Mouse (Mus musculus) midbrain, embryonic 12.5 days (tissue): Measurements from ENCODE around the gene Fat3. TPM values are rescaled to one million over a fixed set of nuclear protein-coding genes. Genes with fewer than 3 reads are reported as not detected.

Source experiments
- ATAC-seq: fragments of 200-750 bp; cut with Nextera tagmentation; 2 replicates; pipeline ENCODE4 v1.8.0; 2017; ENCODE audit warnings: low read depth, moderate TSS enrichment, moderate library complexity; ENCODE audit not compliant: low FRiP score
- H3K27ac ChIP-seq: fragments of 300-500 bp; sonication (generic); replicated peaks from 2 replicates; pipeline ENCODE4 v1.5.1; 2016; ENCODE audit warnings: mild to moderate bottlenecking
- H3K27me3 ChIP-seq: fragments of 300-500 bp; sonication (generic); 2 replicates; pipeline ENCODE4 v1.6.1; 2016; ENCODE audit warnings: mild to moderate bottlenecking
- H3K36me3 ChIP-seq: fragments of 300-500 bp; sonication (generic); 2 replicates; pipeline ENCODE4 v1.6.1; 2016
- H3K4me1 ChIP-seq: fragments of 300-500 bp; sonication (generic); 2 replicates; pipeline ENCODE4 v1.6.1; 2016
- H3K4me2 ChIP-seq: fragments of 300-500 bp; sonication (generic); replicated peaks from 2 replicates; pipeline ENCODE4 v1.6.1; 2016; ENCODE audit warnings: mild to moderate bottlenecking, moderate library complexity
- H3K4me3 ChIP-seq: fragments of 300-500 bp; sonication (generic); 2 replicates; pipeline ENCODE4 v1.5.1; 2016; ENCODE audit warnings: mild to moderate bottlenecking
- H3K9ac ChIP-seq: fragments of 300-500 bp; sonication (generic); replicated peaks from 2 replicates; pipeline ENCODE4 v1.6.1; 2016; ENCODE audit warnings: mild to moderate bottlenecking, moderate library complexity
- H3K9me3 ChIP-seq: fragments of 300-500 bp; sonication (generic); 2 replicates; pipeline ENCODE4 v1.6.1; 2016; ENCODE audit warnings: mild to moderate bottlenecking
- WGBS: fragments of 180-500 bp; shearing (Covaris S2); methylation state at CpG from one replicate; pipeline ENCODE4 v1.1.7; 2016; 5-methylcytosine and 5-hydroxymethylcytosine counted together
- polyA plus RNA-seq: library from polyadenylated mRNA; unstranded; fragments of >200 nt; fragmentation: Nextera tagmentation; extraction: Ambion mirVana; gene quantifications from 2 replicates; pipeline ENCODE4 v1.2.1, GENCODE M21; 2016

The Fat3 gene
- polyA plus RNA-seq, 1 experiment from 2014 or later: 12.3 TPM

DNA sequence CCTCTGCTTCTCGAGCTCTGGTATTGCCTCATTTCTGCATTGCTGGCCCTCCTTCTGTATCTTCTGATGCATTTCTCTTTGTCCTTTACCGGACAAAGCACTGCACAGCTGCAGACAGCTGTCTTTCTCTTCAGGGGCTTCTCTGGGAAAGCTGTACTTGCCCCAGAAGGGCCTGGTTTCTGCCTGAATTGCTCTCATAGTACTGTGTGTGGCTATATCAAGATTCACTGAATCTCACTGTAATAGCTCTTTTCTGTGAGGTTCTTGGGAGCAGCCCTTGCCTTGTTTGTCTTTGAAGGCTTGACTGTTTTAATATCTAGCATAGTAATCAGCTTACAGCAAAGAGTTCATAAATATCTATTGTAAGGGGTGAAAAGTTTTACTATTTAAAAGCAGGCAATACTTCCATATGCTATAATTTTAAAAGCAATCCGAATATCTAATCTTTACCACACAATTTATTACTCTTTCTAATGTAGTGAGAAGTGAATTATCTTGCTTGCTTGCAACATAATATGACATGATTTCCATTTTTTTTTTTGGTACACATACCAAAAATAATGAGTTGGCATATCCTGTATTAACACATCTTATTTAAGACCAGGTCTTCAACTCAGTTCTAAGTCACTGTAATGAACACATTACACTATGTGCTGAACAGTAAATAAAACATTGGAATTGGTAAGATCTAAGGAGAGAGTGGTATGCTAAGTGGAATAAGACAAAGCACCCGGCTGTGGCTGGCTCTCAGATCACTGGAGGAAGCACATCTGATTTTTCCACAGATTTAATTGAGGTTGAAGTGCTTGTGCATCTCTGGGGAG, 348.1 kb downstream of the Fat3 start:
- Histone ChIP-seq H3K9me3 (no peaks in the 10 kb centered on the region), H3K27ac (peak overlapping the region; percentile 58; the same call in 1 of the 2 replicates), H3K36me3 (no peaks in the 10 kb centered on the region), H3K4me1 (peaks cover 7% of the 10 kb centered on the region; the same call in 1 of the 2 replicates), H3K4me2 (no peak overlapping the region), H3K27me3 (no peaks in the 10 kb centered on the region), H3K4me3 (no peak overlapping the region), H3K9ac (no peak overlapping the region)
- ATAC-seq: 0 out of 2 replicates have a peak, but pooled peaks have one; percentile 12
- 31% methylated on average over 4 of the region's 4 CpGs for WGBS

GRCm38 (mm10) chr9:16150046-16150445, 351.0 kb downstream of the Fat3 start:
- Histone ChIP-seq H3K36me3 (no peaks in the 10 kb centered on the region), H3K4me1 (peaks cover 12% of the 10 kb centered on the region; the same call in 1 of the 2 replicates), H3K27me3 (no peaks in the 10 kb centered on the region), H3K4me2 (no peak overlapping the region), H3K9me3 (no peaks in the 10 kb centered on the region), H3K27ac (no peak overlapping the region), H3K9ac (no peak overlapping the region), H3K4me3 (no peak overlapping the region)
- ATAC-seq: no peak

DNA sequence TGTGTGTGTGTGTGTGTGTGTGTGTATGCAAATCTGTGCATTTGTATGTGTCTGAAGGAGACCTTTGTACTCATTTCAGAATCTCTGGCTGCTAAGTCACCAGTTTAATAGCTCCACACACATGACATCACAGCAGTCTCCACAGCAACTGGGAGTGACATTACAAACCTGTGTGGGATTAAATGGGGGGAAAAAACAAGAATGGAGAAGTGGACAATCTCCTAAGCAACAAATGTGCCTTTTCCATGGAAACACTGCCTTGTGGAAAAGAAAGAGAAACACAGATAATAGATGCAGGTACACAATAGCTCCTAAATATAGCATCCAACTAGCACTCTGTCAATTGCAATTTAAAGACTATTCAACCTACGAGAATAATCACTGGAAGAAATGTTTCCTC, 353.4 kb downstream of the Fat3 start:
- ATAC-seq: peak; percentile 84
- H3K36me3 ChIP-seq: no peaks in the 10 kb centered on the region
- H3K4me1 ChIP-seq: peaks cover 6% of the 10 kb centered on the region; the same call in 1 of the 2 replicates
- H3K27me3 ChIP-seq: no peaks in the 10 kb centered on the region
- 9% methylated on average over 1 of the region's 1 CpGs for WGBS
- no peak overlapping the region for H3K9ac ChIP-seq
- no peak overlapping the region for H3K27ac ChIP-seq
- H3K4me3 ChIP-seq: no peak overlapping the region
- H3K9me3 ChIP-seq: no peaks in the 10 kb centered on the region
- no peak overlapping the region for H3K4me2 ChIP-seq

DNA sequence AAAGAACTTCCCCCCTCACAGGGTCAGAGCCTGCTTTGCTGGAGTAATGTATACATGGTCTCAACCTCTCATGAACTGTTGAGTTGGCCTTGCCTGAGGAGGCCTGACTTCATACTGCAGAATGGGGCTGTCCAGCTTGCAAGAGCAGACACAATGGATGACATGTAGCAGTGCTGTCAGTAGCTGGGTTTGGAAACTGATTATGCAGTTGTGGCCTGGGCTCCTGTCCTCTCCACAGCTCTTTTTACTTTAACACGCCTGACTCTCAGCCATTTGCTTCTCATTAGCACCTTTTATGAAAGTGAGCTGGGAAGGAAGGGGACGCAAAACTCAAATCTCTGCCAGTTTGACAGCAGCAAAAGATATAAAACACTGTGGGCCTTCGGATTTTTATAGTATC, 356.4 kb downstream of the Fat3 start:
- no peak overlapping the region for H3K9ac ChIP-seq
- no peaks in the 10 kb centered on the region for H3K9me3 ChIP-seq
- ATAC-seq: no peak
- no peak overlapping the region for H3K4me2 ChIP-seq
- H3K4me1 ChIP-seq: peaks cover 6% of the 10 kb centered on the region; the same call in 1 of the 2 replicates
- H3K4me3 ChIP-seq: no peak overlapping the region
- no peaks in the 10 kb centered on the region for H3K36me3 ChIP-seq
- H3K27ac ChIP-seq: no peak overlapping the region
- no peaks in the 10 kb centered on the region for H3K27me3 ChIP-seq
- 73% methylated on average over 3 of the region's 3 CpGs for WGBS

GRCm38 (mm10) chr9:16139300-16139699, 361.8 kb downstream of the Fat3 start:
- H3K27me3 ChIP-seq: no peaks in the 10 kb centered on the region
- no peaks in the 10 kb centered on the region for H3K36me3 ChIP-seq
- no peak overlapping the region for H3K9ac ChIP-seq
- no peak for ATAC-seq
- H3K4me3 ChIP-seq: no peak overlapping the region
- no peaks in the 10 kb centered on the region for H3K9me3 ChIP-seq
- H3K4me1 ChIP-seq: peaks cover 3% of the 10 kb centered on the region; the same call in 1 of the 2 replicates
- no peak overlapping the region for H3K4me2 ChIP-seq
- WGBS: 53% methylated on average over 6 of the region's 6 CpGs
- no peak overlapping the region for H3K27ac ChIP-seq

DNA sequence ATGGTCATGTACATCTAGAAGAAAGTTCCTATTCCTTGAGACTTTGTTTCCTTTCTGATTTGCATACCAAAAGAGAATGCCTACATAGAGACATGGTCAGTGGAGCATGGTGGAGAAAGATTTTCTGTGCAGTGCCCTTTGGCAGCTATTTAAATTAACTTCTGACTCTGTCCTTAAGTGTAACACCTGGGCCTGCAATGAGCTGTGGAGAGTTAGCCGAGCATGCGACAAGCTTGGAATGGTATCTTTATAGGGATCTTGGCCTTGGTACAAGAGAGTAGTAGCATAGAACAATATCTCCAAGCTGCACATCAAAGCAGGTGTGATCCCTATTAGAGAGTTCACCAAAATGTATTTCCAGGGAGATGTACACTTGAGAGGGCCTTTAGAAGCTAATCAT, 368.0 kb downstream of the Fat3 start:
- Histone ChIP-seq H3K4me3 (no peak overlapping the region), H3K9me3 (no peaks in the 10 kb centered on the region), H3K27me3 (no peaks in the 10 kb centered on the region), H3K4me2 (no peak overlapping the region), H3K36me3 (no peaks in the 10 kb centered on the region), H3K9ac (no peak overlapping the region), H3K27ac (no peak overlapping the region), H3K4me1 (no peaks in the 10 kb centered on the region)
- 90% methylated on average over 2 of the region's 2 CpGs for WGBS
- ATAC-seq: no peak

- ATAC-seq: no peak
- WGBS: 77% methylated on average over 1 of the region's 1 CpGs
These were observed 368.5 kb downstream of the Fat3 start for GRCm38 (mm10) chr9:16132594-16132993.

GRCm38 (mm10) chr9:16121756-16122155, 379.3 kb downstream of the Fat3 start:
- Histone ChIP-seq H3K9me3 (no peaks in the 10 kb centered on the region), H3K27me3 (no peaks in the 10 kb centered on the region), H3K4me3 (no peak overlapping the region), H3K4me2 (no peak overlapping the region), H3K9ac (no peak overlapping the region), H3K4me1 (no peaks in the 10 kb centered on the region), H3K36me3 (no peaks in the 10 kb centered on the region), H3K27ac (no peak overlapping the region)
- ATAC-seq: no peak
- 84% methylated on average over 5 of the region's 5 CpGs for WGBS

More at GRCm38 (mm10) chr9:16132594-16132993, 368.5 kb downstream of the Fat3 start:
- H3K9ac ChIP-seq: no peak overlapping the region
- H3K27ac ChIP-seq: no peak overlapping the region
- no peaks in the 10 kb centered on the region for H3K36me3 ChIP-seq
- H3K4me2 ChIP-seq: no peak overlapping the region
- H3K9me3 ChIP-seq: no peaks in the 10 kb centered on the region
- H3K27me3 ChIP-seq: no peaks in the 10 kb centered on the region
- no peaks in the 10 kb centered on the region for H3K4me1 ChIP-seq
- H3K4me3 ChIP-seq: no peak overlapping the region

- H3K4me2 ChIP-seq: no peak overlapping the region
- no peaks in the 10 kb centered on the region for H3K36me3 ChIP-seq
- ATAC-seq: no peak
- no peak overlapping the region for H3K9ac ChIP-seq
- no peak overlapping the region for H3K27ac ChIP-seq
- no peak overlapping the region for H3K4me3 ChIP-seq
- no peaks in the 10 kb centered on the region for H3K9me3 ChIP-seq
- WGBS: 86% methylated on average over 7 of the region's 7 CpGs
- no peaks in the 10 kb centered on the region for H3K4me1 ChIP-seq
- no peaks in the 10 kb centered on the region for H3K27me3 ChIP-seq
These were observed 386.1 kb downstream of the Fat3 start for GRCm38 (mm10) chr9:16114821-16115485.

DNA sequence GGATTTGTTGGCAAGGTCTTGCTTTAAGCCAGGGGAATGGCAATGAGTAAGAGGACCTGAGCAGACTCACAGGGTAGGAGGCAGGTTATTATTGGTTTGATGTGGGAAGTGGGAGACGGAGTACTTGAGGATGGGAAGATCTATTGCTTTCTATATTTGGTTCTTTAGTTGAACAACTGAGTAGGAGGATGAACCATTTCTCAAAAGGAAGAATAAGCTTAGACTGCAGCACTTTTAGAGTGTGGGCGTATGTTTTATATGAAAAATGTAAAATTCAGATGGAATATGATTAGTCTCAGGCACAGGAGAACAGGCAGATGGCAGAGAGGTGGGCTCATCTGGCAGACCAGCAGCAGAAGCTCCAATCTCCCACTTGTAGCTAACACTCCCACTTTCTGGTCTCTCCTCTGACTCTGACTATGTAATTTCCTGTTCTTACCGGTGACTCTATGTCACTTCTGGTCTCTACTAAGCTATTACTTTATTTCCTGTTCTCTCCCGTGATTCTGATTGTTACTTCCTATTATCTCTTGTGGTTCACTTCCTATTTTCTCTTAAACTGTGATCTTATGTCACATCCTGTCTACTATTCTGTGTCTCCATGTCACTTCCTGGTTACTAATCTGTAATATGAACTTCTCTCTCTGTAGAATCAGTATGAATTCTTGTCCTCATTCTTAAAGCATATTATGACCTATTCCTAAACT, 387.0 kb downstream of the Fat3 start:
- H3K9ac ChIP-seq: no peak overlapping the region
- no peak overlapping the region for H3K27ac ChIP-seq
- no peaks in the 10 kb centered on the region for H3K36me3 ChIP-seq
- no peaks in the 10 kb centered on the region for H3K4me1 ChIP-seq
- H3K4me2 ChIP-seq: no peak overlapping the region
- no peaks in the 10 kb centered on the region for H3K27me3 ChIP-seq
- no peak overlapping the region for H3K4me3 ChIP-seq
- no peak for ATAC-seq
- WGBS: 84% methylated on average over 4 of the region's 4 CpGs
- H3K9me3 ChIP-seq: no peaks in the 10 kb centered on the region

DNA sequence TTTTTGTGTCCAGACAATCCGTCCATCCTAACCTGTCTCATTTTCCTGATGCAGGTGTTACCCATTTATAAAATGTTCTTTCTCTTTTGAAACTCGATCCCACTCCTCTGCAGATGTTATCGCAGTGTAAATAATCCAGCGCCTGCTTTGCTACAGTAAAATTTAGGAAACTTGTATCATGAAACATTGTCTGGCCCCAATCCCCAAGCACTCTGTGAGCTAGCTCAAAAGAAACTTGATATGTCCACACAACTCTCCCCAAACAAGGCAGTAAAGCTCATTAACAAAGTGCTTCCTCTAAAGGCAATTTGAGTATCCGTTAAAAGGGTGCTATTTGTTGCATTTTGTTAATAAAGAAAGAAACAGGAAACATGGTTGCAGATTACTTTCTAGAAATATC, 393.2 kb downstream of the Fat3 start:
- Histone ChIP-seq H3K27ac (no peak overlapping the region), H3K9ac (no peak overlapping the region), H3K4me2 (no peak overlapping the region), H3K4me1 (no peaks in the 10 kb centered on the region), H3K4me3 (no peak overlapping the region), H3K36me3 (no peaks in the 10 kb centered on the region), H3K9me3 (no peaks in the 10 kb centered on the region), H3K27me3 (no peaks in the 10 kb centered on the region)
- no peak for ATAC-seq
- 84% methylated on average over 5 of the region's 5 CpGs for WGBS

GRCm38 (mm10) chr9:16107386-16107785, 393.7 kb downstream of the Fat3 start:
- no peak overlapping the region for H3K27ac ChIP-seq
- 77% methylated on average over 5 of the region's 5 CpGs for WGBS

More at GRCm38 (mm10) chr9:16107386-16107785, 393.7 kb downstream of the Fat3 start:
- Histone ChIP-seq H3K4me2 (no peak overlapping the region), H3K9me3 (no peaks in the 10 kb centered on the region), H3K4me1 (no peaks in the 10 kb centered on the region), H3K36me3 (no peaks in the 10 kb centered on the region), H3K27me3 (no peaks in the 10 kb centered on the region), H3K4me3 (no peak overlapping the region), H3K9ac (no peak overlapping the region)
- no peak for ATAC-seq
